Mouse (Mus musculus): ENCODE measurements around the gene Trim2. TPM values are rescaled to one million over a fixed set of nuclear protein-coding genes. Genes with fewer than 3 reads are reported as not detected.

Gene Trim2
- polyA plus RNA-seq, 1 experiment from 2014 or later, result 7.9 TPM

GRCm38 (mm10) chr3:84318865-84319264, 12.2 kb upstream of the Trim2 start:
- H3K4me2 ChIP-seq, result no peak overlapping the region
- no peaks in the 10 kb centered on the region for H3K9me3 ChIP-seq (replicated peaks)
- peaks cover 23% of the 10 kb centered on the region for H3K4me1 ChIP-seq (replicated peaks)
- WGBS, result 83% methylated on average over 4 of the region's 4 CpGs
- H3K27me3 ChIP-seq, result no peaks in the 10 kb centered on the region
- no peak for ATAC-seq (replicated peaks; ENCODE audit: insufficient number of reproducible peaks, insufficient read depth, low FRiP score, low read depth)
- 0 out of 2 replicates have a peak overlapping the region, but pooled peaks have one; percentile 53 for H3K27ac ChIP-seq
- H3K9ac ChIP-seq, result no peak overlapping the region
- H3K4me3 ChIP-seq, result no peak overlapping the region
- H3K36me3 ChIP-seq, result no peaks in the 10 kb centered on the region

GRCm38 (mm10) chr3:84314651-84315191, 8.0 kb upstream of the Trim2 start:
- H3K27me3 ChIP-seq, result no peaks in the 10 kb centered on the region
- ATAC-seq (replicated peaks; ENCODE audit: insufficient number of reproducible peaks, insufficient read depth, low FRiP score, low read depth), result no peak; the same call in 1 of the 2 replicates
- no peaks in the 10 kb centered on the region for H3K36me3 ChIP-seq
- 33% methylated on average over 8 of the region's 8 CpGs for whole genome bisulfite sequencing
- H3K4me2 ChIP-seq, result peak overlapping the region; percentile 37
- no peak overlapping the region for H3K4me3 ChIP-seq
- H3K27ac ChIP-seq, result peak overlapping the region; percentile 2; the same call in 1 of the 2 replicates
- no peak overlapping the region for H3K9ac ChIP-seq
- no peaks in the 10 kb centered on the region for H3K9me3 ChIP-seq (replicated peaks)
- peaks cover 21% of the 10 kb centered on the region for H3K4me1 ChIP-seq (replicated peaks)

- no peaks in the 10 kb centered on the region for H3K27me3 ChIP-seq
- no peak overlapping the region for H3K27ac ChIP-seq
- no peak overlapping the region for H3K9ac ChIP-seq
- H3K4me1 ChIP-seq (replicated peaks), result peaks cover 13% of the 10 kb centered on the region
- H3K36me3 ChIP-seq, result no peaks in the 10 kb centered on the region
- H3K9me3 ChIP-seq (replicated peaks), result no peaks in the 10 kb centered on the region
- 76% methylated on average over 6 of the region's 6 CpGs for WGBS
- no peak overlapping the region for H3K4me2 ChIP-seq
- ATAC-seq (replicated peaks; ENCODE audit: insufficient number of reproducible peaks, insufficient read depth, low FRiP score, low read depth), result no peak
- no peak overlapping the region for H3K4me3 ChIP-seq
These were observed 7.3 kb upstream of the Trim2 start for GRCm38 (mm10) chr3:84313801-84314541.

GRCm38 (mm10) chr3:84313003-84313800, 6.5 kb upstream of the Trim2 start:
- H3K4me2 ChIP-seq, result no peak overlapping the region

GRCm38 (mm10) chr3:84312326-84312725, 5.6 kb upstream of the Trim2 start:
- Histone ChIP-seq H3K9ac (no peak overlapping the region), H3K4me3 (no peak overlapping the region), H3K4me1 (replicated peaks) (peaks cover 12% of the 10 kb centered on the region), H3K4me2 (no peak overlapping the region), H3K36me3 (no peaks in the 10 kb centered on the region), H3K27me3 (no peaks in the 10 kb centered on the region), H3K27ac (no peak overlapping the region), H3K9me3 (replicated peaks) (no peaks in the 10 kb centered on the region)
- ATAC-seq (replicated peaks; ENCODE audit: insufficient number of reproducible peaks, insufficient read depth, low FRiP score, low read depth), result no peak
- WGBS, result 69% methylated on average over 5 of the region's 5 CpGs

More at GRCm38 (mm10) chr3:84313003-84313800, 6.5 kb upstream of the Trim2 start:
- 44% methylated on average over 18 of the region's 18 CpGs for WGBS
- Histone ChIP-seq H3K9me3 (replicated peaks) (no peaks in the 10 kb centered on the region), H3K9ac (no peak overlapping the region), H3K4me1 (replicated peaks) (peaks cover 12% of the 10 kb centered on the region), H3K4me3 (no peak overlapping the region), H3K36me3 (no peaks in the 10 kb centered on the region), H3K27me3 (no peaks in the 10 kb centered on the region), H3K27ac (no peak overlapping the region)
- ATAC-seq (replicated peaks; ENCODE audit: insufficient number of reproducible peaks, insufficient read depth, low FRiP score, low read depth), result no peak

- no peak for ATAC-seq (replicated peaks; ENCODE audit: insufficient number of reproducible peaks, insufficient read depth, low FRiP score, low read depth)
- H3K27me3 ChIP-seq, result peaks cover 35% of the 10 kb centered on the region
- no peak overlapping the region for H3K27ac ChIP-seq
- H3K9me3 ChIP-seq (replicated peaks), result no peaks in the 10 kb centered on the region
- H3K4me3 ChIP-seq, result no peak overlapping the region
- no peak overlapping the region for H3K9ac ChIP-seq
- peaks cover 16% of the 10 kb centered on the region for H3K4me1 ChIP-seq (replicated peaks)
- WGBS, result 72% methylated on average over 5 of the region's 5 CpGs
- no peaks in the 10 kb centered on the region for H3K36me3 ChIP-seq
- H3K4me2 ChIP-seq, result no peak overlapping the region
These were observed 839 bp upstream of the Trim2 start for GRCm38 (mm10) chr3:84307516-84307915.

- Histone ChIP-seq H3K27ac (no peak overlapping the region), H3K27me3 (peaks cover 35% of the 10 kb centered on the region), H3K9ac (no peak overlapping the region; the same call in 1 of the 2 replicates), H3K4me1 (replicated peaks) (peaks cover 16% of the 10 kb centered on the region), H3K9me3 (replicated peaks) (no peaks in the 10 kb centered on the region), H3K36me3 (no peaks in the 10 kb centered on the region), H3K4me3 (no peak overlapping the region), H3K4me2 (peak overlapping the region; percentile 91; the same call in 1 of the 2 replicates)
- no peak for ATAC-seq (replicated peaks; ENCODE audit: insufficient number of reproducible peaks, insufficient read depth, low FRiP score, low read depth)
- 56% methylated on average over 15 of the region's 15 CpGs for WGBS
These were observed 761 bp downstream of the Trim2 start for GRCm38 (mm10) chr3:84305722-84306510.

- peak overlapping the region; percentile 51 for H3K4me3 ChIP-seq
- H3K9me3 ChIP-seq (replicated peaks), result no peaks in the 10 kb centered on the region
- ATAC-seq (replicated peaks; ENCODE audit: insufficient number of reproducible peaks, insufficient read depth, low FRiP score, low read depth), result no peak; the same call in 1 of the 2 replicates
- H3K9ac ChIP-seq, result peak overlapping the region; percentile 26; the same call in 1 of the 2 replicates
- H3K4me2 ChIP-seq, result peak overlapping the region; percentile 91
- no peaks in the 10 kb centered on the region for H3K36me3 ChIP-seq
- WGBS, result 3% methylated on average over 28 of the region's 28 CpGs
- H3K4me1 ChIP-seq (replicated peaks), result peaks cover 16% of the 10 kb centered on the region
- H3K27ac ChIP-seq, result no peak overlapping the region
- peaks cover 35% of the 10 kb centered on the region for H3K27me3 ChIP-seq
These were observed 1.5 kb downstream of the Trim2 start for GRCm38 (mm10) chr3:84305010-84305692.

GRCm38 (mm10) chr3:84304339-84305009, 2.2 kb downstream of the Trim2 start:
- H3K27ac ChIP-seq, result no peak overlapping the region
- peak overlapping the region; percentile 51 for H3K4me3 ChIP-seq
- ATAC-seq (replicated peaks; ENCODE audit: insufficient number of reproducible peaks, insufficient read depth, low FRiP score, low read depth), result 0 out of 2 replicates have a peak, but pooled peaks have one; percentile 60
- no peaks in the 10 kb centered on the region for H3K9me3 ChIP-seq (replicated peaks)
- peak overlapping the region; percentile 26 for H3K9ac ChIP-seq
- WGBS, result 1% methylated on average over 32 of the region's 32 CpGs
- H3K36me3 ChIP-seq, result no peaks in the 10 kb centered on the region
- peaks cover 16% of the 10 kb centered on the region for H3K4me1 ChIP-seq (replicated peaks)
- peak overlapping the region; percentile 91 for H3K4me2 ChIP-seq
- H3K27me3 ChIP-seq, result peaks cover 35% of the 10 kb centered on the region

GRCm38 (mm10) chr3:84303395-84303949, 3.2 kb downstream of the Trim2 start:
- no peak overlapping the region for H3K4me2 ChIP-seq
- H3K4me3 ChIP-seq, result no peak overlapping the region
- no peak for ATAC-seq (replicated peaks; ENCODE audit: insufficient number of reproducible peaks, insufficient read depth, low FRiP score, low read depth)
- peaks cover 35% of the 10 kb centered on the region for H3K27me3 ChIP-seq
- 89% methylated on average over 8 of the region's 8 CpGs for WGBS
- H3K9ac ChIP-seq, result no peak overlapping the region
- H3K27ac ChIP-seq, result no peak overlapping the region
- H3K4me1 ChIP-seq (replicated peaks), result peaks cover 16% of the 10 kb centered on the region
- no peaks in the 10 kb centered on the region for H3K36me3 ChIP-seq
- H3K9me3 ChIP-seq (replicated peaks), result no peaks in the 10 kb centered on the region
